Mouse (Mus musculus) G1E (cell line): ENCODE data around the gene Cog1. TPM values are rescaled to one million over a fixed set of nuclear protein-coding genes. Genes with fewer than 3 reads are reported as not detected.

Experiments
- ATAC-seq: 2 replicates; pipeline ENCODE4 v1.8.0; 2016; ENCODE audit warnings: mild to moderate bottlenecking; ENCODE audit not compliant: insufficient number of reproducible peaks, poor library complexity, low FRiP score, severe bottlenecking; ENCODE audit errors: extremely low read depth
- DNase-seq: peaks from one replicate; pipeline ENCODE4 v3.0.0; 2012; ENCODE audit warnings: low spot score
- H3K27me3 ChIP-seq: 2 replicates; pipeline ENCODE4 v1.6.1; 2012; ENCODE audit warnings: mild to moderate bottlenecking, low read length, inconsistent platforms; ENCODE audit not compliant: insufficient read depth
- H3K36me3 ChIP-seq: replicated peaks from 2 replicates; pipeline ENCODE3; 2012; ENCODE audit warnings: mild to moderate bottlenecking, inconsistent platforms
- H3K4me1 ChIP-seq: 2 replicates; pipeline ENCODE4 v1.6.1; 2012; ENCODE audit warnings: low read depth, low read length, inconsistent platforms, mixed read lengths; ENCODE audit not compliant: insufficient read depth
- H3K4me3 ChIP-seq: 2 replicates; pipeline ENCODE4 v1.5.1; 2012; ENCODE audit warnings: low read depth, mild to moderate bottlenecking, inconsistent platforms, low read length, moderate library complexity, mixed read lengths
- H3K9me3 ChIP-seq: replicated peaks from 2 replicates; pipeline ENCODE4 v1.6.1; 2012; ENCODE audit warnings: inconsistent platforms
- CTCF ChIP-seq: IDR thresholded peaks from 2 replicates; pipeline ENCODE4 v1.5.1; 2012; ENCODE audit warnings: low read depth, low read length, inconsistent platforms, mixed read lengths
- GATA1 ChIP-seq: IDR thresholded peaks from 2 replicates; pipeline ENCODE4 v1.6.1; 2012; ENCODE audit warnings: borderline replicate concordance, low read length, inconsistent platforms, mixed read lengths
- GATA2 ChIP-seq: IDR thresholded peaks from 2 replicates; pipeline ENCODE4 v1.6.1; 2012; ENCODE audit warnings: low read depth, low read length, inconsistent platforms, borderline replicate concordance
- POLR2AphosphoS5 ChIP-seq: IDR thresholded peaks from 2 replicates; pipeline ENCODE4 v1.6.1; 2012; ENCODE audit warnings: low read depth, low read length, inconsistent platforms; ENCODE audit not compliant: insufficient replicate concordance
- TAL1 ChIP-seq: conservative IDR thresholded peaks from 2 replicates; pipeline ENCODE4 v1.6.1; 2012; ENCODE audit warnings: low read depth, low read length, inconsistent platforms, mixed read lengths
- polyA plus RNA-seq: library from polyadenylated mRNA; stranded (reverse); fragments of >175 nt; gene quantifications from 2 replicates; pipeline ENCODE4 v1.2.3, GENCODE M21; 2012
- total RNA-seq, 2 experiments: library from RNA; stranded (forward) in 1 of 2; stranded (reverse) in 1 of 2; fragments of 200-1000 nt in 1 of 2; fragments of >200 nt in 1 of 2; fragmentation: Nextera tagmentation in 1 of 2; gene quantifications; 2 replicates each; pipeline ENCODE4 v1.2.3; 2014 to 2017

The Cog1 gene
- total and polyA plus RNA-seq, 3 experiments: 22.4 to 33.3 (median 30.9) TPM

- TF ChIP-seq GATA1 (no peak), CTCF (no peak), POLR2AphosphoS5 (no peak), TAL1 (no peak)
- DNase-seq (no peak), ATAC-seq (no peak)
- Histone ChIP-seq H3K36me3 (no peaks in the 10 kb centered on the region), H3K27me3 (no peaks in the 10 kb centered on the region), H3K9me3 (peaks cover 45% of the 10 kb centered on the region), H3K4me1 (no peaks in the 10 kb centered on the region), H3K4me3 (no peak overlapping the region)
Observed at GRCm38 (mm10) chr11:113611112-113611646, 37.8 kb upstream of the Cog1 start.

GRCm38 (mm10) chr11:113611664-113612611 lies 37.0 kb upstream of the Cog1 start:
- no peak for DNase-seq
- Histone ChIP-seq H3K9me3 (peaks cover 44% of the 10 kb centered on the region), H3K4me1 (no peaks in the 10 kb centered on the region), H3K36me3 (no peaks in the 10 kb centered on the region), H3K27me3 (no peaks in the 10 kb centered on the region), H3K4me3 (no peak overlapping the region)
- TF ChIP-seq GATA1 (no peak), GATA2 (no peak), POLR2AphosphoS5 (no peak), CTCF (no peak), TAL1 (no peak)
- ATAC-seq: no peak

GRCm38 (mm10) chr11:113614476-113614875 lies 34.5 kb upstream of the Cog1 start:
- TF ChIP-seq CTCF (no peak), POLR2AphosphoS5 (no peak), GATA2 (no peak), TAL1 (no peak), GATA1 (no peak)
- Histone ChIP-seq H3K4me3 (no peak overlapping the region), H3K36me3 (no peaks in the 10 kb centered on the region), H3K9me3 (peaks cover 45% of the 10 kb centered on the region), H3K27me3 (peaks cover 4% of the 10 kb centered on the region; the same call in 1 of the 2 replicates), H3K4me1 (no peaks in the 10 kb centered on the region)
- no peak for DNase-seq
- no peak for ATAC-seq

GRCm38 (mm10) chr11:113617132-113617911 lies 31.6 kb upstream of the Cog1 start:
- TF ChIP-seq TAL1 (no peak), GATA1 (no peak), CTCF (no peak), GATA2 (no peak), POLR2AphosphoS5 (no peak)
- H3K27me3 ChIP-seq: peaks cover 4% of the 10 kb centered on the region; the same call in 1 of the 2 replicates
- H3K9me3 ChIP-seq: peaks cover 59% of the 10 kb centered on the region
- H3K36me3 ChIP-seq: no peaks in the 10 kb centered on the region
- DNase-seq: no peak
- H3K4me1 ChIP-seq: no peaks in the 10 kb centered on the region
- no peak overlapping the region for H3K4me3 ChIP-seq
- no peak for ATAC-seq

GRCm38 (mm10) chr11:113618303-113618671 lies 30.7 kb upstream of the Cog1 start:
- Histone ChIP-seq H3K27me3 (peaks cover 4% of the 10 kb centered on the region; the same call in 1 of the 2 replicates), H3K4me3 (no peak overlapping the region), H3K4me1 (no peaks in the 10 kb centered on the region), H3K36me3 (no peaks in the 10 kb centered on the region), H3K9me3 (peaks cover 57% of the 10 kb centered on the region)
- TF ChIP-seq GATA1: no peak
- no peak for TF ChIP-seq CTCF
- no peak for TF ChIP-seq TAL1
- TF ChIP-seq GATA2: no peak
- TF ChIP-seq POLR2AphosphoS5: no peak
- no peak for DNase-seq
- ATAC-seq: no peak
